Mouse (Mus musculus) adrenal gland, postnatal 14 days (tissue): ENCODE data around the gene Pithd1. TPM values are rescaled to one million over a fixed set of nuclear protein-coding genes. Genes with fewer than 3 reads are reported as not detected.

Experiments used
- DNase-seq: peaks from one replicate; pipeline ENCODE4 v3.0.0; 2021; ENCODE audit warnings: mixed read lengths
- total RNA-seq: library from RNA; stranded (reverse); gene quantifications from 2 replicates; pipeline ENCODE4 v1.2.3, GENCODE M21; 2021

The Pithd1 gene
- total RNA-seq, 1 experiment from 2014 or later, result 27.1 TPM

DNA sequence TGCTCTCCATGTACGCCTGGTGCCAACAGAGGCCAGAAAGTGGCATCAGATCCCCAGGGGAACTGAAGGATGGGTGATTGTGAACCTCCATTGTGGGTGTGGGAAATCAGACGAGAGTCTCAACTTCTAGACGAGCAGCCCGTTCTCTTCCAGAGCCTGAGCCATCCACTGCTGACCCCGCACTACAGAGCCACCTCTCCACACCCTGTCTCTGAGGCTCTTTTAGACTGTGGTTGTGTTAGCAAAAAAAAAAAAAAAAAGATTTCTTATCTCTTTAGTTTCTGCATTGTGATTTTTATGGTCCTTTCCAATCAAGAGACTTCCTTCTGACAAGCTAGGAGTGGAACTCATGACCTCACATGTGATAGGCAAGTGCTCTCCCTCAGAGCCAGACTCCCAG lies 57.7 kb downstream of the Pithd1 start:
- DNase-seq, result no peak

DNA sequence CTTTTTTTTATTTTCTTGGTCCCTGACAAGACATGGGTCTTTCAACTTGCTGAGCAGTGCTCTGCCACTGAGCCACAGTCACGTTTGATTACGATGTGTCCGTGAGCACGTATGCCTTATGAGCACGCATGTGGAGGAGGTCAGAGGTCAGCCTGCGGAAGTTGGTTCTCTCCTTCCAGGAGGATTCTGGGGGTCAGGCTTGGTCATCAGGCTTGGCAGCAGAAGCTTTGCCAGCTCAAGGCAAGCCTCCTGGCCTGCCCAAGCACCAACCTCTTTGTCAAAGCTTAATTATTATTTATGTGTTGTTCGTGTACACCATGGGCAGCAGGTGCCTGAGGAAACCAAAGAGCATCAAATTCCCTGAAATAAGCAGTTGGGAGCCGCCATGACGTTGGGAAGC lies 58.7 kb downstream of the Pithd1 start:
- no peak for DNase-seq

- no peak for DNase-seq
Measured at GRCm38 (mm10) chr4:135926861-135927260, 60.2 kb downstream of the Pithd1 start.

DNA sequence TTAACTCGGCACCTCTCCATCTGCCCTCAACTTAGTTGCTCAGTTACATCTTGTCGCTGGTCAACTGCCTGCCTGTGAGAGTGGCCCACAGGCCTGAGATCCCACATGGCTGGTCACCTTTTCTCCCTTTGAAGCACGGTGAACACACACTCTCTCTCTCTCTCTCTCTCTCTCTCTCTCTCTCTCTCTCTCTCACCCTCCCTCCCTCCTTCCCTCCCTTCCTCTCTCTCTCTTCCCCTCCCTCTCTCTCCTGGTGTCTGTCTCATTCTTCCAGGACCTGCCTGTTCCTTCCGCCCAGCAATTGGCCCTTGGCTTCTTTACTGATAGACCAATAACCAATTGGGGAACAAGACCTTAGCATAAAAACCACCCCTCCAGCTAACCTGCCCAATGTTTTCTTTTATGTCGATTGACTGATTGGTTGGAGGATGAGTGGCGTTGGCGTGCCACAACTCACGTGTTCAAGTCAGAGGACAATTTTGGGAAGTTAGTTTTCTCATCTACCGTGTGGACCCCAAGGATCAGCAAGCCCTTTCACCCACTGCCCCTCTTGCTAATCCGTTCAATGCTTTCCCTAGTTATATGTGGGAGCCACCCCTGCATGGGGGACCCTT lies 60.8 kb downstream of the Pithd1 start:
- no peak for DNase-seq

Other genes starting within 250 kb of the Pithd1 start
- gene Myom3, start 227.5 kb downstream of the Pithd1 start, total RNA-seq, result 0.59 and 0.75 TPM in 2 replicates
- 119 and 125 TPM in 2 replicates for gene Srsf10, start 131.5 kb downstream of the Pithd1 start, total RNA-seq
- 110 and 149 TPM in 2 replicates for gene Pnrc2, start 113.4 kb downstream of the Pithd1 start, total RNA-seq
- gene Cnr2, start 91.9 kb downstream of the Pithd1 start, total RNA-seq, result 1.9 and 4.7 TPM in 2 replicates
- 90.1 and 94.3 TPM in 2 replicates for gene Fuca1, start 66.5 kb downstream of the Pithd1 start, total RNA-seq
- 64.6 and 76.0 TPM in 2 replicates for gene Hmgcl, start 40.8 kb downstream of the Pithd1 start, total RNA-seq
- gene Gale, start 23.5 kb downstream of the Pithd1 start, total RNA-seq, result 16.4 and 16.6 TPM in 2 replicates
- 57.2 and 63.9 TPM in 2 replicates for gene Lypla2, start 14.6 kb downstream of the Pithd1 start, total RNA-seq
- gene Eloa, start 34.5 kb upstream of the Pithd1 start, total RNA-seq, result 42.6 and 42.7 TPM in 2 replicates
- gene Rpl11, start 66.2 kb upstream of the Pithd1 start, total RNA-seq, result 722 and 781 TPM in 2 replicates
- gene Id3, start 156.2 kb upstream of the Pithd1 start, total RNA-seq, result 91.3 and 98.0 TPM in 2 replicates
- gene E2f2, start 185.1 kb upstream of the Pithd1 start, total RNA-seq, result 12.0 and 13.6 TPM in 2 replicates
- gene Asap3, start 219.1 kb upstream of the Pithd1 start, total RNA-seq, result 3.4 and 3.8 TPM in 2 replicates